Comparison of ENCODE assay signal across 8 mouse cellular contexts in genomic region chr4:103146339-103146738, GRCm38 (mm10). TPM values are rescaled to one million over a fixed set of nuclear protein-coding genes. Genes with fewer than 3 reads are reported as not detected.
DNase-seq lines count a peak whose midpoint lies in the region; ATAC-seq and TF ChIP-seq lines count a peak whose summit lies in the region.

No protein-coding gene starts in this region.

- intact Hi-C loops in gastrocnemius, postnatal 36 days (cut with DNase I): no loop called here

- H3K4me2 ChIP-seq in lung, embryonic 14.5 days: no peak overlapping the region

- H3K27ac ChIP-seq in ES-Bruce4 (ENCODE audit: insufficient read depth, low read length): no peak overlapping the region
- H3K27ac ChIP-seq in lung, embryonic 14.5 days (ENCODE audit: low read depth): no peak overlapping the region

- WGBS in lung, embryonic 14.5 days: 41% methylated on average over 5 of the region's 5 CpGs

- peak; percentile 41; the same call in 1 of the 2 replicates for ATAC-seq in lung, embryonic 14.5 days (ENCODE audit: insufficient read depth)

- no peak for TF ChIP-seq EP300 in ES-Bruce4 (IDR thresholded peaks at IDR 0.05; ENCODE audit: insufficient read depth, low read depth, low read length)

- peak; percentile 89 for DNase-seq in adrenal gland, postnatal 10 days
- peak; percentile 80 for DNase-seq in embryo, embryonic 10.5 days (ENCODE audit: low spot score)
- peak; percentile 57 to 69 for DNase-seq in gastrocnemius, postnatal 36 days
- DNase-seq in layer of hippocampus, adult 18-20 months (ENCODE audit: low spot score in 2 of 2): peak; percentile 66 to 91
- peak; percentile 90 for DNase-seq in lung, embryonic 14.5 days
- DNase-seq in right cerebral cortex, adult 18-20 months: peak; percentile 79
- peak; percentile 75 for DNase-seq in urinary bladder, postnatal 25 days (ENCODE audit: low spot score)

- H3K4me3 ChIP-seq in ES-Bruce4 (ENCODE audit: low read depth, low read length): no peak overlapping the region
- H3K4me3 ChIP-seq in lung, embryonic 14.5 days (ENCODE audit: low read depth, low read length): no peak overlapping the region

- TF ChIP-seq CTCF in ES-Bruce4 (IDR thresholded peaks at IDR 0.05; ENCODE audit: low read depth, low read length): peak; percentile 77
- TF ChIP-seq CTCF in lung, embryonic 14.5 days (IDR thresholded peaks at IDR 0.05; ENCODE audit: low read depth): peak; percentile 81

- H3K9ac ChIP-seq in ES-Bruce4 (ENCODE audit: low read depth, poor library complexity, severe bottlenecking): no peak overlapping the region
- H3K9ac ChIP-seq in lung, embryonic 14.5 days: no peak overlapping the region

- no peaks in the 10 kb centered on the region for H3K4me1 ChIP-seq in ES-Bruce4 (ENCODE audit: control insufficient read depth, insufficient read depth, low read length)
- no peaks in the 10 kb centered on the region for H3K4me1 ChIP-seq in lung, embryonic 14.5 days (ENCODE audit: insufficient read depth)

- H3K27me3 ChIP-seq in ES-Bruce4 (ENCODE audit: control insufficient read depth, insufficient read depth, low read length, poor library complexity, severe bottlenecking): no peaks in the 10 kb centered on the region
- H3K27me3 ChIP-seq in lung, embryonic 14.5 days (ENCODE audit: insufficient read depth, low read length): no peaks in the 10 kb centered on the region

- no peak for TF ChIP-seq POLR2A in ES-Bruce4 (IDR thresholded peaks at IDR 0.05; ENCODE audit: insufficient read depth, low read length)

- no peaks in the 10 kb centered on the region for H3K9me3 ChIP-seq in ES-Bruce4 (replicated peaks; ENCODE audit: control insufficient read depth, insufficient read depth, low read length, poor library complexity, severe bottlenecking)
- H3K9me3 ChIP-seq in lung, embryonic 14.5 days (ENCODE audit: low read depth, low read length): no peaks in the 10 kb centered on the region

- peaks cover 36% of the 10 kb centered on the region for H3K36me3 ChIP-seq in ES-Bruce4 (ENCODE audit: control insufficient read depth, insufficient read depth, low read length, poor library complexity, severe bottlenecking)
- H3K36me3 ChIP-seq in lung, embryonic 14.5 days (ENCODE audit: insufficient read depth): peaks cover 75% of the 10 kb centered on the region

RNA-seq across cellular contexts. Expression of gene Wdr78, which starts 32.0 kb away (rescaled TPM):
- polyA plus RNA-seq in ES-Bruce4 (2011; ENCODE audit: insufficient read depth, insufficient read length, low read depth, missing spikeins): 1.8 and 1.9 TPM in 2 replicates
- total RNA-seq in adrenal gland, postnatal 10 days (2021): 1 to 10 TPM; 2.7 to 4.1 TPM
- total RNA-seq in gastrocnemius, postnatal 36 days (2021): under 1 TPM; 0.44 to 0.87 TPM
- total RNA-seq in layer of hippocampus, adult 18-20 months (2021): 10 to 100 TPM; 13.2 to 14.1 TPM
- 3.6 and 4.0 TPM in 2 replicates for polyA plus RNA-seq in lung, embryonic 14.5 days (2014; fragmentation: Nextera tagmentation; extraction: Ambion mirVana)

RNA-seq across cellular contexts. Expression of gene Mier1, which starts 32.1 kb away (rescaled TPM):
- polyA plus RNA-seq in ES-Bruce4 (2011; ENCODE audit: insufficient read depth, insufficient read length, low read depth, missing spikeins): 77.2 and 85.0 TPM in 2 replicates
- total RNA-seq in adrenal gland, postnatal 10 days (2021): 10 to 100 TPM; 50.9 to 67.2 TPM
- total RNA-seq in gastrocnemius, postnatal 36 days (2021): 10 to 100 TPM; 15.6 to 20.1 TPM
- 10 to 100 TPM; 50.7 to 51.3 TPM for total RNA-seq in layer of hippocampus, adult 18-20 months (2021)
- polyA plus RNA-seq in lung, embryonic 14.5 days (2014; fragmentation: Nextera tagmentation; extraction: Ambion mirVana): 36.8 and 37.9 TPM in 2 replicates
